Mouse (Mus musculus) bone marrow macrophage, adult 2 months (primary cell): ENCODE results near the gene Paqr7.

ENCODE experiments used
- CTCF ChIP-seq: IDR thresholded peaks from 2 replicates; pipeline ENCODE4 v1.5.1; 2012; ENCODE audit warnings: low read depth, mild to moderate bottlenecking, low read length, moderate library complexity
- POLR2A ChIP-seq: IDR thresholded peaks from 2 replicates; pipeline ENCODE4 v1.6.1; 2012; ENCODE audit warnings: mild to moderate bottlenecking, low read depth, low read length, borderline replicate concordance

DNA sequence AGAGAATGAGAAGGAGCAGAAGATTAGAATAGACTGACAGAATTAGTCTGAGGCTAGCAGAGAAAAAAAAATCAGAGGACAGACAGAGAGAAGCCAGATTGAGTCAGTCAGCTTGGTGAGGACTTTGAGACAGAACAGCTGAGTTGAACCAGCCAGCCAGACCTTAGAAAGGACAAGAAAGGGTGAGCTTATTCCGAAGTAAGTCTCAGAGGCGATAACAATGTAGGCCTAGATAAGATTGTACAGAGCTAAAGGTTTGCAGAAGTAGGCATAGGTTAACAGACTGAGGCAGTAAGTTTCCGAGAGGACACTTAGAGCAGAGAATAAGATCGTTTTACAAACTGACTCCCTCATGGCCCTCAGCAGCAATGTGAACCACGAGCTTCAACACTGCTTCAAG is 35.2 kb upstream of the Paqr7 start:
- TF ChIP-seq CTCF, result no peak
- TF ChIP-seq POLR2A, result no peak
